Mouse (Mus musculus) cortical plate, adult 2 months (tissue): ENCODE measurements around the gene Tmem8b.

Experiments
- CTCF ChIP-seq: fragments of 200-500 bp; IDR thresholded peaks from 2 replicates; pipeline ENCODE4 v1.5.1; 2011; ENCODE audit warnings: mild to moderate bottlenecking, control low read depth, low read length; ENCODE audit not compliant: insufficient read depth; ENCODE audit errors: extremely low read depth
- POLR2A ChIP-seq: fragments of 200-500 bp; IDR thresholded peaks from 2 replicates; pipeline ENCODE4 v1.6.1; 2011; ENCODE audit warnings: mild to moderate bottlenecking, low read length, control low read depth; ENCODE audit not compliant: insufficient read depth; ENCODE audit errors: extremely low read depth

GRCm38 (mm10) chr4:43700707-43701106 is 31.9 kb downstream of the Tmem8b start, which contains the start of gene Olfr70:
- TF ChIP-seq CTCF (no peak), POLR2A (no peak)
